Mouse (Mus musculus) left cerebral cortex, adult 18-20 months (tissue): ENCODE measurements at regions not wholly inside any gene's neighbourhood (a gene's known extent, or its start where the extent isn't known, plus 50 kb on each side); places are given as distances from the start of the nearest gene placed in this dataset.
A peak's percentile ranks its signal among the peaks of the same experiment; 100 is the strongest.

Experiments used
- DNase-seq, 2 experiments: peaks; one replicate each; pipeline ENCODE4 v3.0.0; 2021 to 2022; ENCODE audit warnings: low spot score in 2 of 2, mixed read lengths in 1 of 2

- DNase-seq = peak; percentile 3 to 40
Measured at GRCm38 (mm10) chr12:35429473-35429872, 105.4 kb downstream of the Ahr start.

- DNase-seq = no peak
Measured at GRCm38 (mm10) chr12:35419206-35419605, 115.6 kb downstream of the Ahr start.

- no peak for DNase-seq
Measured at GRCm38 (mm10) chr12:35417943-35418342, 116.9 kb downstream of the Ahr start.

GRCm38 (mm10) chr12:35416583-35416982 lies 118.3 kb downstream of the Ahr start:
- no peak for DNase-seq

- no peak for DNase-seq
Measured at GRCm38 (mm10) chr12:35412715-35413114, 122.1 kb downstream of the Ahr start.

- no peak for DNase-seq
Measured at GRCm38 (mm10) chr12:35408461-35408860, 126.4 kb downstream of the Ahr start.

- no peak for DNase-seq
Measured at GRCm38 (mm10) chr12:35408044-35408443, 126.8 kb downstream of the Ahr start.

GRCm38 (mm10) chr12:35401853-35402252 lies 133.0 kb downstream of the Ahr start:
- no peak for DNase-seq

- no peak for DNase-seq
Measured at GRCm38 (mm10) chr12:35401219-35401618, 133.6 kb downstream of the Ahr start.

- DNase-seq = no peak
Measured at GRCm38 (mm10) chr12:35395211-35395610, 139.6 kb downstream of the Ahr start.

- peak in 1 of 2 experiments; percentile 12 for DNase-seq
Measured at GRCm38 (mm10) chr12:35392111-35392510, 142.7 kb downstream of the Ahr start.

GRCm38 (mm10) chr12:35390266-35390665 lies 144.6 kb downstream of the Ahr start:
- no peak for DNase-seq

- DNase-seq = no peak
Measured at GRCm38 (mm10) chr12:35389839-35390238, 145.0 kb downstream of the Ahr start.

GRCm38 (mm10) chr12:35384211-35384610 lies 150.6 kb downstream of the Ahr start:
- DNase-seq = no peak

- no peak for DNase-seq
Measured at GRCm38 (mm10) chr12:35377266-35377665, 157.6 kb downstream of the Ahr start.

- DNase-seq = no peak
Measured at GRCm38 (mm10) chr12:35376365-35376764, 158.5 kb downstream of the Ahr start.

- no peak for DNase-seq
Measured at GRCm38 (mm10) chr12:35357901-35358300, 176.9 kb downstream of the Ahr start.

GRCm38 (mm10) chr12:35338191-35338954 lies 196.5 kb downstream of the Ahr start:
- DNase-seq = no peak

- no peak for DNase-seq
Measured at GRCm38 (mm10) chr12:35336314-35336713, 198.5 kb downstream of the Ahr start.

- DNase-seq = no peak
Measured at GRCm38 (mm10) chr12:35334344-35335075, 200.3 kb downstream of the Ahr start.

- DNase-seq = no peak
Measured at GRCm38 (mm10) chr12:35331303-35331702, 203.5 kb downstream of the Ahr start.

GRCm38 (mm10) chr12:35329699-35330098 lies 205.1 kb downstream of the Ahr start:
- DNase-seq = no peak

GRCm38 (mm10) chr12:35319571-35319970 lies 215.3 kb downstream of the Ahr start:
- DNase-seq = no peak
